Mouse (Mus musculus): Measurements from ENCODE around the gene Cib1. TPM values are rescaled to one million over a fixed set of nuclear protein-coding genes. Genes with fewer than 3 reads are reported as not detected.
A peak's percentile ranks its signal among the peaks of the same experiment; 100 is the strongest.

Cib1 gene
- polyA plus RNA-seq, 1 experiment from 2014 or later: 123 TPM

DNA sequence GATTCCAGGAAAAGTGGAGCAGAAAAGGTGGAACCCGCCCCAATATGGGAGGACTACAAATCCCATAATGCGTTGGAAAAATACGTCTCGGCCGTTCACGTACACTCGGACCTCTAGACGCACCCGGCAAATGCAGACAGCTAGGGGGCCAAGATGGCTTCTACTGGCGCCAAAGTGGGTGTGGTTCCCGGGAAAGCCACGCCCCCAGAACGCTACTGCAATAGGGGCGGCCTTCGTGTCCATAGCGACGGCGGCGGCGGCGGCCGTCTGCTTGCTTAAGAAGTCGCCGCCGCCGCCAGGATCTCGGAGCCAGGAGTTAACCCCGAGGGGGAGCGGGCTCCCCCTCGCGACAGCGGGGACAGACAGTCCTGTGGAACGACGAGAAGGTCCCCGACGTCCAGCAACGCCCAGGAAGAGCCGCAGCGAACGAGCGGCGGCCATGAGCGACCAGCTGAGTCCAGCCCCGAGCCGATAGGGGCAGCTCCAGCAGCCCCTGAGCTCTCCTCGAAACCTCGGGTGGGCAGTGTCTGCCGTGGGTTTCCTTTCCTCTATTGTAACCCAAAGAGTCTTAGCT is 13.6 kb upstream of the Cib1 start, which contains the start of gene Ttll13:
TSS of gene Ttll13 (plus strand) at position 229 of the 574 bp plus-strand sequence.
- Histone ChIP-seq H3K9me3 (ENCODE audit: low read length) (no peaks in the 10 kb centered on the region), H3K27ac (ENCODE audit: low read length) (peak within 1 kb of the TSS; percentile 84), H3K27me3 (replicated peaks; ENCODE audit: insufficient read depth, low read length) (no peaks in the 10 kb centered on the region), H3K36me3 (ENCODE audit: insufficient read depth, low read length) (0 out of 2 replicates have a peak, but pooled peaks cover 3% of the 10 kb centered on the region), H3K4me2 (replicated peaks; ENCODE audit: low read depth, low read length) (peak within 1 kb of the TSS; percentile 65), H3K4me1 (ENCODE audit: insufficient read depth, low read depth, low read length) (no peaks in the 10 kb centered on the region), H3K4me3 (ENCODE audit: low read depth, low read length) (peak within 1 kb of the TSS; percentile 55), H3K9ac (replicated peaks; ENCODE audit: low read depth) (0 out of 2 replicates have a peak within 1 kb of the TSS, but pooled peaks have one; percentile 50)
- peak; percentile 99 for ATAC-seq
- TF ChIP-seq CTCF (IDR thresholded peaks at IDR 0.05) (peak; percentile 64), EP300 (IDR thresholded peaks at IDR 0.05) (peak; percentile 62)
- peak; percentile 99 for DNase-seq (ENCODE audit: low spot score)
- under 1% methylated on average over 46 of the region's 48 CpGs for WGBS

GRCm38 (mm10) chr7:80244851-80245250 is 12.2 kb upstream of the Cib1 start:
- Histone ChIP-seq H3K27ac (ENCODE audit: low read length) (no peak overlapping the region), H3K4me2 (replicated peaks; ENCODE audit: low read depth, low read length) (no peak overlapping the region), H3K36me3 (ENCODE audit: insufficient read depth, low read length) (0 out of 2 replicates have a peak, but pooled peaks cover 5% of the 10 kb centered on the region), H3K9me3 (ENCODE audit: low read length) (no peaks in the 10 kb centered on the region), H3K9ac (replicated peaks; ENCODE audit: low read depth) (no peak overlapping the region), H3K4me3 (ENCODE audit: low read depth, low read length) (no peak overlapping the region), H3K4me1 (ENCODE audit: insufficient read depth, low read depth, low read length) (no peaks in the 10 kb centered on the region), H3K27me3 (replicated peaks; ENCODE audit: insufficient read depth, low read length) (no peaks in the 10 kb centered on the region)
- DNase-seq (ENCODE audit: low spot score) (no peak), ATAC-seq (no peak)
- TF ChIP-seq EP300 (IDR thresholded peaks at IDR 0.05) (no peak), CTCF (IDR thresholded peaks at IDR 0.05) (no peak)
- WGBS: 91% methylated on average over 4 of the region's 4 CpGs

DNA sequence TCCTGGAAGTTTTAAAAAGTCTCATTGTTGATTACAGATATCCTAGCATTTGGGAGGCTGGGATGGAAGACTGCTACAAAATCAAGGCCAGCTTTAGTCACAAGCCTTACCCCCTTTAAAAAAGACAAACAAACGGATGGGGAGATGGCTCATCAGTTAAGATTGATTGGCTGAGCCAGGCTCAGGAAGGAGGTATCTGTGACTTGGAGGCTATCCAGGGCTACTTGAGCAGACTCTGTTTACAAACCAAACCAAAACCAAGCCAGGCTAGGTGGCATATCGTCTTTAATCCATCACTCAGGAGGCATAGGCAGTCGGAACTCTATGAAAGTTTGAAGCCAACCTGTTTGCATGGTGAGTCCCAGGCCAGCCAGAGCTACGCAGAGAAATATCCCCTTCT is 9.0 kb upstream of the Cib1 start:
- H3K27ac ChIP-seq (ENCODE audit: low read length): no peak overlapping the region
- no peak overlapping the region for H3K4me2 ChIP-seq (replicated peaks; ENCODE audit: low read depth, low read length)
- H3K9me3 ChIP-seq (ENCODE audit: low read length): no peaks in the 10 kb centered on the region
- H3K27me3 ChIP-seq (replicated peaks; ENCODE audit: insufficient read depth, low read length): no peaks in the 10 kb centered on the region
- TF ChIP-seq CTCF (IDR thresholded peaks at IDR 0.05) (no peak), EP300 (IDR thresholded peaks at IDR 0.05) (no peak)
- 49% methylated on average over 4 of the region's 4 CpGs for WGBS
- ATAC-seq: no peak
- peaks cover 18% of the 10 kb centered on the region; the same call in 1 of the 2 replicates for H3K36me3 ChIP-seq (ENCODE audit: insufficient read depth, low read length)
- DNase-seq (ENCODE audit: low spot score): peak; percentile 6
- H3K4me1 ChIP-seq (ENCODE audit: insufficient read depth, low read depth, low read length): no peaks in the 10 kb centered on the region
- no peak overlapping the region for H3K9ac ChIP-seq (replicated peaks; ENCODE audit: low read depth)
- no peak overlapping the region for H3K4me3 ChIP-seq (ENCODE audit: low read depth, low read length)

DNA sequence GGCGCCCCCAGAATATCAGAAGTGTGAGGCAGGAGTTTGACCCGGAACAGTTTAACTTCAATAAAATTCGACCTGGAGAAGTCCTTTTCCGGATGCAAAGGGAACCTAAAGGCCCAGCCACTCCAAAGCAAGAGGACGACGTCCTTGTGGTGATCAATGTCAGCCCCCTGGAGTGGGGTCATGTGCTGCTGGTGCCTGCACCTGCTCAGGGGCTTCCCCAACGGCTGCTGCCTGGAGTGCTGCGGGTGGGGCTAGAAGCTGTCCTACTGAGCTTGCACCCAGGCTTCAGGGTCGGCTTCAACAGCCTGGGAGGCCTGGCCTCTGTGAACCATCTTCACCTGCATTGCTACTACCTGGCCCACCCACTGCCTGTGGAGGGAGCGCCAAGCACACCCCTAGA is 5.9 kb upstream of the Cib1 start:
- no peak overlapping the region for H3K9ac ChIP-seq (replicated peaks; ENCODE audit: low read depth)
- H3K4me2 ChIP-seq (replicated peaks; ENCODE audit: low read depth, low read length): no peak overlapping the region
- DNase-seq (ENCODE audit: low spot score) (no peak), ATAC-seq (no peak)
- no peaks in the 10 kb centered on the region for H3K9me3 ChIP-seq (ENCODE audit: low read length)
- TF ChIP-seq CTCF (IDR thresholded peaks at IDR 0.05) (no peak), EP300 (IDR thresholded peaks at IDR 0.05) (no peak)
- peaks cover 18% of the 10 kb centered on the region; the same call in 1 of the 2 replicates for H3K36me3 ChIP-seq (ENCODE audit: insufficient read depth, low read length)
- 89% methylated on average over 10 of the region's 10 CpGs for WGBS
- H3K27ac ChIP-seq (ENCODE audit: low read length): no peak overlapping the region
- no peaks in the 10 kb centered on the region for H3K27me3 ChIP-seq (replicated peaks; ENCODE audit: insufficient read depth, low read length)
- no peaks in the 10 kb centered on the region for H3K4me1 ChIP-seq (ENCODE audit: insufficient read depth, low read depth, low read length)
- H3K4me3 ChIP-seq (ENCODE audit: low read depth, low read length): no peak overlapping the region

GRCm38 (mm10) chr7:80233799-80234198 is 1.2 kb upstream of the Cib1 start:
- TF ChIP-seq CTCF (IDR thresholded peaks at IDR 0.05) (no peak), EP300 (IDR thresholded peaks at IDR 0.05) (no peak)
- Histone ChIP-seq H3K9ac (replicated peaks; ENCODE audit: low read depth) (no peak overlapping the region), H3K36me3 (ENCODE audit: insufficient read depth, low read length) (peaks cover 7% of the 10 kb centered on the region; the same call in 1 of the 2 replicates), H3K4me1 (ENCODE audit: insufficient read depth, low read depth, low read length) (0 out of 2 replicates have a peak, but pooled peaks cover 2% of the 10 kb centered on the region), H3K9me3 (ENCODE audit: low read length) (no peaks in the 10 kb centered on the region), H3K4me3 (ENCODE audit: low read depth, low read length) (no peak overlapping the region), H3K27ac (ENCODE audit: low read length) (no peak overlapping the region), H3K27me3 (replicated peaks; ENCODE audit: insufficient read depth, low read length) (no peaks in the 10 kb centered on the region), H3K4me2 (replicated peaks; ENCODE audit: low read depth, low read length) (peak overlapping the region; percentile 67)
- no peak for ATAC-seq
- WGBS: 59% methylated on average over 9 of the region's 9 CpGs
- no peak for DNase-seq (ENCODE audit: low spot score)

GRCm38 (mm10) chr7:80231971-80232488 is 583 bp downstream of the Cib1 start:
- WGBS: under 1% methylated on average over 22 of the region's 29 CpGs
- H3K27ac ChIP-seq (ENCODE audit: low read length): peak overlapping the region; percentile 74
- 0 out of 2 replicates have a peak, but pooled peaks cover 2% of the 10 kb centered on the region for H3K4me1 ChIP-seq (ENCODE audit: insufficient read depth, low read depth, low read length)
- H3K4me2 ChIP-seq (replicated peaks; ENCODE audit: low read depth, low read length): peak overlapping the region; percentile 67
- peak; percentile 51 for ATAC-seq
- H3K4me3 ChIP-seq (ENCODE audit: low read depth, low read length): peak overlapping the region; percentile 59
- no peaks in the 10 kb centered on the region for H3K27me3 ChIP-seq (replicated peaks; ENCODE audit: insufficient read depth, low read length)
- H3K36me3 ChIP-seq (ENCODE audit: insufficient read depth, low read length): peaks cover 7% of the 10 kb centered on the region; the same call in 1 of the 2 replicates
- H3K9ac ChIP-seq (replicated peaks; ENCODE audit: low read depth): peak overlapping the region; percentile 48; the same call in 1 of the 2 replicates
- no peak for TF ChIP-seq EP300 (IDR thresholded peaks at IDR 0.05)
- no peak for TF ChIP-seq CTCF (IDR thresholded peaks at IDR 0.05)
- peak; percentile 61 for DNase-seq (ENCODE audit: low spot score)
- H3K9me3 ChIP-seq (ENCODE audit: low read length): no peaks in the 10 kb centered on the region
